Mouse (Mus musculus): ENCODE results near the gene Slc17a2. TPM values are rescaled to one million over a fixed set of nuclear protein-coding genes. Genes with fewer than 3 reads are reported as not detected.

The Slc17a2 gene
- total and polyA plus RNA-seq, 3 experiments: not detected

DNA sequence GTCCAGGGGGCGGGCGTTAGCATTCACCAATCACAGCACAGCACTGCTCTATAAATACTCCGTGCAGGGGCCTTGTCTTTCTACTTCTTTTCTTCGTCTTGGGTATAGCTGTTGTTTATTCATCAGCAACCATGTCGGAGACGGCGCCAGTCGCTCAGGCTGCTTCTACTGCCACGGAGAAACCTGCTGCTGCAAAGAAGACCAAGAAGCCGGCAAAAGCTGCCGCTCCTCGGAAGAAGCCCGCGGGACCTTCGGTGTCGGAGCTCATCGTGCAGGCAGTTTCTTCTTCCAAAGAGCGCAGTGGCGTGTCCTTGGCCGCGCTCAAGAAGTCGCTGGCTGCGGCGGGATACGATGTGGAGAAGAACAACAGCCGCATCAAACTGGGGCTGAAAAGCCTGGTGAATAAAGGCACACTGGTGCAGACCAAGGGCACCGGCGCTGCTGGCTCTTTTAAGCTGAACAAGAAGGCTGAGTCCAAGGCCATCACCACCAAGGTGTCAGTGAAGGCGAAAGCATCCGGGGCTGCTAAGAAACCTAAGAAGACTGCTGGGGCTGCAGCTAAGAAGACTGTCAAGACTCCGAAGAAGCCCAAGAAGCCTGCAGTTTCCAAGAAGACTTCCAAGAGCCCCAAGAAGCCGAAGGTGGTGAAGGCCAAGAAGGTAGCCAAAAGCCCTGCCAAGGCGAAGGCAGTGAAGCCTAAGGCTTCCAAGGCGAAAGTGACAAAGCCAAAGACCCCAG, 43.0 kb upstream of the Slc17a2 start, which contains the start of gene Hist1h1a:
Gene Hist1h1a, plus strand, starts transcription at position 81 of the 738 bp plus-strand sequence.
- Histone ChIP-seq H3K27ac (ENCODE audit: insufficient read depth, low read depth) (peak within 1 kb of the TSS; percentile 88), H3K9ac (ENCODE audit: insufficient read depth, low read depth) (peak within 1 kb of the TSS; percentile 99), H3K27me3 (replicated peaks) (no peaks in the 10 kb centered on the region), H3K4me2 (ENCODE audit: insufficient read depth, low read depth, poor library complexity, severe bottlenecking) (peak within 1 kb of the TSS; percentile 98), H3K36me3 (replicated peaks in 1 of 2; ENCODE audit: control insufficient read depth in 1 of 2, insufficient read depth in 1 of 2, low read length in 1 of 2) (no peaks in the 10 kb centered on the region), H3K4me1 (ENCODE audit: control insufficient read depth in 1 of 2, insufficient read depth in 2 of 2) (peaks cover 3 to 31% of the 10 kb centered on the region in 2 experiments; a peak in 3 of 4 replicates), H3K9me3 (replicated peaks; ENCODE audit: low read length) (no peaks in the 10 kb centered on the region), H3K4me3 (replicated peaks in 1 of 3; ENCODE audit: low read depth in 2 of 3, low read length in 2 of 3, poor library complexity in 1 of 3) (peak within 1 kb of the TSS; percentile 6 to 59 (median 47)), H3K79me2 (replicated peaks; ENCODE audit: control insufficient read depth, extremely low read depth, insufficient read depth, poor library complexity, severe bottlenecking) (no peaks in the 10 kb centered on the region)
- in situ Hi-C loops (cut with MboI; ENCODE audit: low pct_ligation_motif_present, low pct_unique_long_range_greater_than_20kb, low sequenced_read_pairs): loop anchor here (25.0 kb wide), 1 partner anchor 1726 kb away; the partner anchor contains the start of genes Hist1h2ag, Hist1h2ah, Hist1h2bj and Hist1h2bk
- no peak for TF ChIP-seq ETS1 (conservative IDR thresholded peaks at IDR 0.05; ENCODE audit: low read depth, low read length)
- TF ChIP-seq MAFK (IDR thresholded peaks at IDR 0.05; ENCODE audit: insufficient replicate concordance, low read length): no peak
- no peak for TF ChIP-seq PAX5 (IDR thresholded peaks at IDR 0.05; ENCODE audit: low read length)
- peak; percentile 72 for TF ChIP-seq HCFC1 (IDR thresholded peaks at IDR 0.05; ENCODE audit: low read depth, low read length)
- no peak for TF ChIP-seq ZC3H11A (IDR thresholded peaks at IDR 0.05; ENCODE audit: low read depth, low read length)
- 0 out of 2 replicates have a peak, but pooled peaks have one; percentile 58 for TF ChIP-seq MEF2A (IDR thresholded peaks at IDR 0.05; ENCODE audit: borderline replicate concordance, low read depth, low read length)
- TF ChIP-seq NELFE (IDR thresholded peaks at IDR 0.05; ENCODE audit: low read depth, low read length): peak; percentile 100
- TF ChIP-seq SIN3A (IDR thresholded peaks at IDR 0.05; ENCODE audit: low read length): peak; percentile 79
- peak; percentile 23; the same call in 1 of the 2 replicates for TF ChIP-seq RCOR1 (conservative IDR thresholded peaks at IDR 0.05; ENCODE audit: low read depth, low read length)
- 0 out of 2 replicates have a peak, but pooled peaks have one; percentile 24 for TF ChIP-seq MAZ (IDR thresholded peaks at IDR 0.05; ENCODE audit: low read depth, low read length)
- no peak for TF ChIP-seq KAT2A (IDR thresholded peaks at IDR 0.05; ENCODE audit: insufficient replicate concordance, low read length)
- TF ChIP-seq POLR2AphosphoS2 (IDR thresholded peaks at IDR 0.05; ENCODE audit: low read depth, low read length): peak; percentile 92
- TF ChIP-seq JUN (IDR thresholded peaks at IDR 0.05; ENCODE audit: insufficient read depth, low read depth, low read length): no peak
- no peak for TF ChIP-seq BHLHE40 (IDR thresholded peaks at IDR 0.05; ENCODE audit: low read depth, low read length)
- no peak for TF ChIP-seq ELF1 (IDR thresholded peaks at IDR 0.05; ENCODE audit: low read depth, low read length)
- no peak for TF ChIP-seq USF1 (IDR thresholded peaks at IDR 0.05; ENCODE audit: low read depth, low read length)
- peak; percentile 58; the same call in 1 of the 2 replicates for TF ChIP-seq USF2 (conservative IDR thresholded peaks at IDR 0.05; ENCODE audit: low read depth, low read length)
- TF ChIP-seq POLR2A (IDR thresholded peaks at IDR 0.05; ENCODE audit: low read depth, low read length): peak; percentile 97
- TF ChIP-seq JUND (conservative IDR thresholded peaks at IDR 0.05; ENCODE audit: low read depth, low read length): no peak
- no peak for TF ChIP-seq EP300 (IDR thresholded peaks at IDR 0.05; ENCODE audit: low read length)
- TF ChIP-seq TCF12 (IDR thresholded peaks at IDR 0.05; ENCODE audit: low read depth, low read length): peak; percentile 86
- 0 out of 2 replicates have a peak, but pooled peaks have one; percentile 4 for TF ChIP-seq NRF1 (IDR thresholded peaks at IDR 0.05; ENCODE audit: low read depth, low read length)
- no peak for TF ChIP-seq E2F4 (IDR thresholded peaks at IDR 0.05; ENCODE audit: insufficient replicate concordance, low read depth, low read length)
- TF ChIP-seq ZNF384 (IDR thresholded peaks at IDR 0.05; ENCODE audit: low read depth, low read length): no peak
- no peak for TF ChIP-seq CTCF (conservative IDR thresholded peaks at IDR 0.05 in 1 of 2, IDR thresholded peaks at IDR 0.05 in 1 of 2; ENCODE audit: low read depth in 2 of 2, low read length in 2 of 2)
- peak; percentile 32 for TF ChIP-seq MXI1 (IDR thresholded peaks at IDR 0.05; ENCODE audit: low read depth, low read length)
- no peak; the same call in 1 of the 2 replicates for TF ChIP-seq CHD1 (IDR thresholded peaks at IDR 0.05; ENCODE audit: low read depth, low read length)
- TF ChIP-seq SMC3 (IDR thresholded peaks at IDR 0.05; ENCODE audit: low read depth, low read length): no peak
- no peak for TF ChIP-seq ZKSCAN1 (IDR thresholded peaks at IDR 0.05; ENCODE audit: borderline replicate concordance, low read depth, low read length)
- TF ChIP-seq MAX (IDR thresholded peaks at IDR 0.05; ENCODE audit: low read length): 0 out of 2 replicates have a peak, but pooled peaks have one; percentile 8
- TF ChIP-seq RAD21 (IDR thresholded peaks at IDR 0.05; ENCODE audit: low read depth, low read length): no peak
- no peak for TF ChIP-seq GABPA (IDR thresholded peaks at IDR 0.05; ENCODE audit: insufficient replicate concordance, low read depth, low read length)
- TF ChIP-seq ZMIZ1 (IDR thresholded peaks at IDR 0.05; ENCODE audit: low read depth, low read length): peak; percentile 100
- TF ChIP-seq UBTF (IDR thresholded peaks at IDR 0.05; ENCODE audit: low read depth, low read length): peak; percentile 98
- TF ChIP-seq CHD2 (IDR thresholded peaks at IDR 0.05; ENCODE audit: low read length): no peak
- peak; percentile 99 for TF ChIP-seq TBP (conservative IDR thresholded peaks at IDR 0.05; ENCODE audit: low read depth, low read length)
- peak; percentile 5; the same call in 1 of the 2 replicates for TF ChIP-seq IRF4 (IDR thresholded peaks at IDR 0.05; ENCODE audit: low read depth, low read length)
- 0 out of 2 replicates have a peak, but pooled peaks have one; percentile 3 for TF ChIP-seq MYC (IDR thresholded peaks at IDR 0.05; ENCODE audit: low read depth, low read length)
- dilution Hi-C loops (cut with MboI; ENCODE audit: extremely low pct_ligation_motif_present, extremely low pct_unique_long_range_greater_than_20kb, low sequenced_read_pairs): no loop called here
- peak; percentile 95 for DNase-seq (ENCODE audit: extremely low read depth)
